Comparison of ENCODE assay signal across 8 mouse cellular contexts in genomic region chr13:23756790-23757189, GRCm38 (mm10). TPM values are rescaled to one million over a fixed set of nuclear protein-coding genes. Genes with fewer than 3 reads are reported as not detected.
A peak's percentile ranks its signal among the peaks of the same experiment; 100 is the strongest.
DNase-seq lines count a peak whose midpoint lies in the region; ATAC-seq and TF ChIP-seq lines count a peak whose summit lies in the region.

Gene Hist1h4b (plus strand): TSS chr13:23757013.

- H3K9ac ChIP-seq in forebrain, embryonic 16.5 days (replicated peaks; ENCODE audit: low read depth, low read length) = peak within 1 kb of the TSS; percentile 53
- H3K9ac ChIP-seq in neural tube, embryonic 15.5 days (replicated peaks) = peak within 1 kb of the TSS; percentile 44

- no peaks in the 10 kb centered on the region for H3K36me3 ChIP-seq in forebrain, embryonic 16.5 days (ENCODE audit: control insufficient read depth, insufficient read depth)
- no peaks in the 10 kb centered on the region for H3K36me3 ChIP-seq in neural tube, embryonic 15.5 days
- H3K36me3 ChIP-seq in thymus, adult 2 months (ENCODE audit: control insufficient read depth, insufficient read depth, low read length) = no peaks in the 10 kb centered on the region

- no peak for TF ChIP-seq CTCF in layer of hippocampus, adult 2 months (conservative IDR thresholded peaks at IDR 0.05)
- TF ChIP-seq CTCF in lung, adult 2 months (IDR thresholded peaks at IDR 0.05; ENCODE audit: insufficient read depth, low read length) = no peak
- no peak for TF ChIP-seq CTCF in thymus, adult 2 months (IDR thresholded peaks at IDR 0.05; ENCODE audit: borderline replicate concordance, control insufficient read depth, extremely low read depth, insufficient read depth, low read length, poor library complexity)

- peak within 1 kb of the TSS; percentile 77 for H3K27ac ChIP-seq in forebrain, embryonic 16.5 days (ENCODE audit: low read length)
- peak within 1 kb of the TSS; percentile 81 for H3K27ac ChIP-seq in layer of hippocampus, adult 2 months
- peak within 1 kb of the TSS; percentile 87 for H3K27ac ChIP-seq in neural tube, embryonic 15.5 days (replicated peaks)
- peak within 1 kb of the TSS; percentile 66 for H3K27ac ChIP-seq in thymus, adult 2 months (ENCODE audit: control insufficient read depth, insufficient read depth, low read length)

- no peaks in the 10 kb centered on the region for H3K9me3 ChIP-seq in forebrain, embryonic 16.5 days (ENCODE audit: control insufficient read depth, low read length)
- H3K9me3 ChIP-seq in neural tube, embryonic 15.5 days (replicated peaks) = no peaks in the 10 kb centered on the region

- WGBS in forebrain, embryonic 16.5 days = 0% methylated on average over 14 of the region's 22 CpGs
- WGBS in lung, adult 2 months = under 1% methylated on average over 20 of the region's 22 CpGs
- under 1% methylated on average over 17 of the region's 22 CpGs for WGBS in neural tube, embryonic 15.5 days
- under 1% methylated on average over 22 of the region's 22 CpGs for WGBS in thymus, adult 2 months

- peaks cover 20% of the 10 kb centered on the region for H3K4me1 ChIP-seq in forebrain, embryonic 16.5 days (replicated peaks; ENCODE audit: control insufficient read depth, insufficient read depth, low read length)
- peaks cover 2% of the 10 kb centered on the region for H3K4me1 ChIP-seq in lung, adult 2 months (ENCODE audit: control insufficient read depth, insufficient read depth, low read length)
- peaks cover 22% of the 10 kb centered on the region for H3K4me1 ChIP-seq in neural tube, embryonic 15.5 days
- peaks cover 3% of the 10 kb centered on the region for H3K4me1 ChIP-seq in thymus, adult 2 months (replicated peaks; ENCODE audit: control insufficient read depth, insufficient read depth, low read length)

- peak; percentile 85; the same call in 1 of the 2 replicates for TF ChIP-seq POLR2A in lung, adult 2 months (IDR thresholded peaks at IDR 0.05; ENCODE audit: borderline replicate concordance, extremely low read depth, low read depth, low read length)
- peak; percentile 86 for TF ChIP-seq POLR2A in thymus, adult 2 months (IDR thresholded peaks at IDR 0.05; ENCODE audit: control insufficient read depth, extremely low read depth, insufficient read depth, low read length, poor library complexity)

- peak; percentile 75 for ATAC-seq in forebrain, embryonic 16.5 days
- ATAC-seq in neural tube, embryonic 15.5 days (ENCODE audit: low FRiP score) = peak; percentile 78

- no peaks in the 10 kb centered on the region for H3K27me3 ChIP-seq in forebrain, embryonic 16.5 days (replicated peaks; ENCODE audit: control insufficient read depth, insufficient read depth, low read length)
- no peaks in the 10 kb centered on the region for H3K27me3 ChIP-seq in neural tube, embryonic 15.5 days (replicated peaks)
- no peaks in the 10 kb centered on the region for H3K27me3 ChIP-seq in thymus, adult 2 months (ENCODE audit: control insufficient read depth, insufficient read depth, low read length)

- peak within 1 kb of the TSS; percentile 72 for H3K4me2 ChIP-seq in forebrain, embryonic 16.5 days (ENCODE audit: low read length)
- peak within 1 kb of the TSS; percentile 66 for H3K4me2 ChIP-seq in neural tube, embryonic 15.5 days

- peak; percentile 90 for DNase-seq in MN1 (ENCODE audit: low spot score)
- peak; percentile 78 to 86 for DNase-seq in cerebellum, adult 18-20 months
- peak; percentile 85 for DNase-seq in heart, postnatal 4 days
- DNase-seq in layer of hippocampus, adult 2 months (ENCODE audit: low spot score in 2 of 2) = peak; percentile 89 to 94
- peak; percentile 75 for DNase-seq in lung, adult 2 months
- peak; percentile 92 for DNase-seq in thymus, adult 2 months

- H3K4me3 ChIP-seq in forebrain, embryonic 16.5 days (replicated peaks; ENCODE audit: low read length) = peak within 1 kb of the TSS; percentile 40
- peak within 1 kb of the TSS; percentile 48 for H3K4me3 ChIP-seq in layer of hippocampus, adult 2 months
- H3K4me3 ChIP-seq in lung, adult 2 months (replicated peaks; ENCODE audit: extremely low read depth, low read depth, low read length) = peak within 1 kb of the TSS; percentile 18
- peak within 1 kb of the TSS; percentile 41 for H3K4me3 ChIP-seq in neural tube, embryonic 15.5 days (replicated peaks)
- peak within 1 kb of the TSS; percentile 28 for H3K4me3 ChIP-seq in thymus, adult 2 months (ENCODE audit: control insufficient read depth, insufficient read depth, low read length)

RNA-seq across cellular contexts. Expression of gene Hist1h4b, which starts in this region (rescaled TPM):
- 1.5 TPM in 1 of 2 replicates, not detected in the other for polyA plus RNA-seq in forebrain, embryonic 16.5 days (2015; fragmentation: Nextera tagmentation; extraction: Ambion mirVana)
- 100 to 1,000 TPM; 312 to 320 TPM for total RNA-seq in heart, postnatal 4 days (2021)
- total RNA-seq in layer of hippocampus, adult 2 months (2021) = 10 to 100 TPM; 70.9 to 73.8 TPM
- polyA plus RNA-seq in lung, adult 2 months (2012; rRNA removed) = 2.5 and 2.8 TPM in 2 replicates
- polyA plus RNA-seq in neural tube, embryonic 15.5 days (2015; fragmentation: Nextera tagmentation; extraction: Ambion mirVana) = 1.0 and 2.6 TPM in 2 replicates
- 101 and 134 TPM in 2 replicates for polyA plus RNA-seq in thymus, adult 2 months (2012; rRNA removed)

Comparison
In these comparisons a context has a peak if more than half of its experiments do, and no peak if none do; other contexts are left out.
1. Peak in every context shown above with its lines: DNase-seq, ATAC-seq, H3K4me3 ChIP-seq and H3K27ac ChIP-seq.
2. RNA of gene Hist1h4b (total RNA-seq): 312 to 320 TPM in heart, postnatal 4 days; 70.9 to 73.8 TPM in layer of hippocampus, adult 2 months; every median in the first group is over 4 times any median in the second.
3. RNA of gene Hist1h4b (polyA plus RNA-seq): 101 to 134 TPM in thymus, adult 2 months; 2.5 to 2.8 TPM in lung, adult 2 months, 1.0 to 2.6 TPM in neural tube, embryonic 15.5 days and 1.5 TPM in forebrain, embryonic 16.5 days; every median in the first group is over 10 times any median in the second.